Mouse (Mus musculus): ENCODE measurements around the gene Adig. TPM values are rescaled to one million over a fixed set of nuclear protein-coding genes. Genes with fewer than 3 reads are reported as not detected.

The Adig gene
- polyA plus RNA-seq, 1 experiment from 2014 or later = not detected

GRCm38 (mm10) chr2:158512528-158512927 lies 10.1 kb downstream of the Adig start, which contains the start of gene Arhgap40:
TSS of gene Arhgap40 (plus strand) at chr2:158512796.
- no peak for ATAC-seq (replicated peaks; ENCODE audit: insufficient number of reproducible peaks, insufficient read depth, low FRiP score, low read depth)
- 77% methylated on average over 10 of the region's 10 CpGs for WGBS

GRCm38 (mm10) chr2:158513821-158514336 lies 11.5 kb downstream of the Adig start:
- H3K9ac ChIP-seq = no peak overlapping the region
- ATAC-seq (replicated peaks; ENCODE audit: insufficient number of reproducible peaks, insufficient read depth, low FRiP score, low read depth) = no peak
- no peaks in the 10 kb centered on the region for H3K9me3 ChIP-seq (replicated peaks)
- no peak overlapping the region for H3K27ac ChIP-seq
- H3K4me3 ChIP-seq = no peak overlapping the region
- H3K4me1 ChIP-seq (replicated peaks) = peaks cover 10% of the 10 kb centered on the region; the same call in 1 of the 2 replicates
- no peak overlapping the region for H3K4me2 ChIP-seq
- H3K27me3 ChIP-seq = no peaks in the 10 kb centered on the region
- H3K36me3 ChIP-seq = no peaks in the 10 kb centered on the region
- WGBS = 80% methylated on average over 12 of the region's 12 CpGs

More at GRCm38 (mm10) chr2:158512528-158512927, 10.1 kb downstream of the Adig start, which contains the start of gene Arhgap40:
- Histone ChIP-seq H3K9me3 (replicated peaks) (no peaks in the 10 kb centered on the region), H3K4me1 (replicated peaks) (peaks cover 7% of the 10 kb centered on the region; the same call in 1 of the 2 replicates), H3K4me3 (no peak within 1 kb of the TSS), H3K9ac (no peak within 1 kb of the TSS), H3K36me3 (no peaks in the 10 kb centered on the region), H3K4me2 (no peak within 1 kb of the TSS), H3K27me3 (no peaks in the 10 kb centered on the region), H3K27ac (no peak within 1 kb of the TSS)

- Histone ChIP-seq H3K36me3 (no peaks in the 10 kb centered on the region), H3K27me3 (no peaks in the 10 kb centered on the region), H3K4me1 (replicated peaks) (peaks cover 11% of the 10 kb centered on the region), H3K9ac (no peak overlapping the region), H3K4me2 (no peak overlapping the region), H3K27ac (no peak overlapping the region), H3K4me3 (no peak overlapping the region), H3K9me3 (replicated peaks) (no peaks in the 10 kb centered on the region)
- 33% methylated on average over 6 of the region's 6 CpGs for WGBS
- ATAC-seq (replicated peaks; ENCODE audit: insufficient number of reproducible peaks, insufficient read depth, low FRiP score, low read depth) = no peak
These were observed 16.2 kb downstream of the Adig start for GRCm38 (mm10) chr2:158518583-158518982.

GRCm38 (mm10) chr2:158519071-158519470 lies 16.7 kb downstream of the Adig start:
- Histone ChIP-seq H3K9ac (no peak overlapping the region), H3K4me2 (no peak overlapping the region), H3K36me3 (no peaks in the 10 kb centered on the region), H3K4me1 (replicated peaks) (peaks cover 11% of the 10 kb centered on the region), H3K9me3 (replicated peaks) (no peaks in the 10 kb centered on the region), H3K4me3 (no peak overlapping the region), H3K27me3 (no peaks in the 10 kb centered on the region), H3K27ac (no peak overlapping the region)
- ATAC-seq (replicated peaks; ENCODE audit: insufficient number of reproducible peaks, insufficient read depth, low FRiP score, low read depth) = no peak
- 62% methylated on average over 11 of the region's 11 CpGs for WGBS

GRCm38 (mm10) chr2:158519800-158520199 lies 17.4 kb downstream of the Adig start:
- 72% methylated on average over 6 of the region's 6 CpGs for WGBS
- no peaks in the 10 kb centered on the region for H3K36me3 ChIP-seq
- ATAC-seq (replicated peaks; ENCODE audit: insufficient number of reproducible peaks, insufficient read depth, low FRiP score, low read depth) = no peak
- no peaks in the 10 kb centered on the region for H3K27me3 ChIP-seq
- H3K27ac ChIP-seq = no peak overlapping the region
- H3K9me3 ChIP-seq (replicated peaks) = no peaks in the 10 kb centered on the region
- H3K9ac ChIP-seq = no peak overlapping the region
- H3K4me2 ChIP-seq = no peak overlapping the region
- no peak overlapping the region for H3K4me3 ChIP-seq
- peaks cover 11% of the 10 kb centered on the region for H3K4me1 ChIP-seq (replicated peaks)

- peak; percentile 59 for ATAC-seq (replicated peaks; ENCODE audit: insufficient number of reproducible peaks, insufficient read depth, low FRiP score, low read depth)
- Histone ChIP-seq H3K27ac (no peak overlapping the region), H3K36me3 (no peaks in the 10 kb centered on the region), H3K9ac (no peak overlapping the region), H3K4me1 (replicated peaks) (peaks cover 11% of the 10 kb centered on the region), H3K9me3 (replicated peaks) (no peaks in the 10 kb centered on the region), H3K4me3 (no peak overlapping the region), H3K4me2 (no peak overlapping the region), H3K27me3 (no peaks in the 10 kb centered on the region)
- WGBS = 57% methylated on average over 8 of the region's 8 CpGs
These were observed 20.6 kb downstream of the Adig start for GRCm38 (mm10) chr2:158523060-158523459.

- H3K9me3 ChIP-seq (replicated peaks) = no peaks in the 10 kb centered on the region
- ATAC-seq (replicated peaks; ENCODE audit: insufficient number of reproducible peaks, insufficient read depth, low FRiP score, low read depth) = no peak
These were observed 21.9 kb downstream of the Adig start for GRCm38 (mm10) chr2:158524129-158524860.

GRCm38 (mm10) chr2:158534090-158534489 lies 31.7 kb downstream of the Adig start:
- WGBS = 2% methylated on average over 4 of the region's 4 CpGs
- Histone ChIP-seq H3K27me3 (peaks cover 4% of the 10 kb centered on the region), H3K9ac (no peak overlapping the region), H3K9me3 (replicated peaks) (no peaks in the 10 kb centered on the region), H3K4me1 (replicated peaks) (no peaks in the 10 kb centered on the region), H3K4me3 (no peak overlapping the region), H3K4me2 (no peak overlapping the region), H3K27ac (no peak overlapping the region), H3K36me3 (no peaks in the 10 kb centered on the region)
- ATAC-seq (replicated peaks; ENCODE audit: insufficient number of reproducible peaks, insufficient read depth, low FRiP score, low read depth) = no peak

More at GRCm38 (mm10) chr2:158524129-158524860, 21.9 kb downstream of the Adig start:
- no peak overlapping the region for H3K4me3 ChIP-seq
- H3K9ac ChIP-seq = no peak overlapping the region
- peaks cover 6% of the 10 kb centered on the region for H3K4me1 ChIP-seq (replicated peaks)
- H3K36me3 ChIP-seq = no peaks in the 10 kb centered on the region
- no peaks in the 10 kb centered on the region for H3K27me3 ChIP-seq
- H3K27ac ChIP-seq = no peak overlapping the region
- H3K4me2 ChIP-seq = no peak overlapping the region
- 70% methylated on average over 16 of the region's 16 CpGs for WGBS

GRCm38 (mm10) chr2:158534559-158534958 lies 32.1 kb downstream of the Adig start:
- Histone ChIP-seq H3K9me3 (replicated peaks) (no peaks in the 10 kb centered on the region), H3K36me3 (no peaks in the 10 kb centered on the region), H3K4me3 (no peak overlapping the region), H3K27me3 (peaks cover 8% of the 10 kb centered on the region), H3K9ac (no peak overlapping the region), H3K27ac (no peak overlapping the region), H3K4me2 (no peak overlapping the region), H3K4me1 (replicated peaks) (no peaks in the 10 kb centered on the region)
- no peak for ATAC-seq (replicated peaks; ENCODE audit: insufficient number of reproducible peaks, insufficient read depth, low FRiP score, low read depth)
- 65% methylated on average over 8 of the region's 8 CpGs for WGBS

- H3K9ac ChIP-seq = no peak overlapping the region
- no peak overlapping the region for H3K27ac ChIP-seq
- H3K4me1 ChIP-seq (replicated peaks) = no peaks in the 10 kb centered on the region
- no peak overlapping the region for H3K4me3 ChIP-seq
- 46% methylated on average over 24 of the region's 24 CpGs for WGBS
- no peaks in the 10 kb centered on the region for H3K36me3 ChIP-seq
- peak overlapping the region; percentile 41 for H3K4me2 ChIP-seq
- H3K9me3 ChIP-seq (replicated peaks) = no peaks in the 10 kb centered on the region
- H3K27me3 ChIP-seq = peaks cover 17% of the 10 kb centered on the region
- no peak for ATAC-seq (replicated peaks; ENCODE audit: insufficient number of reproducible peaks, insufficient read depth, low FRiP score, low read depth)
These were observed 37.3 kb downstream of the Adig start for GRCm38 (mm10) chr2:158539433-158540305.

GRCm38 (mm10) chr2:158541286-158541685 lies 38.9 kb downstream of the Adig start:
- no peak overlapping the region for H3K4me2 ChIP-seq
- H3K27ac ChIP-seq = no peak overlapping the region
- no peak overlapping the region for H3K4me3 ChIP-seq
- WGBS = 47% methylated on average over 4 of the region's 4 CpGs
- no peaks in the 10 kb centered on the region for H3K4me1 ChIP-seq (replicated peaks)
- H3K27me3 ChIP-seq = peaks cover 17% of the 10 kb centered on the region
- H3K9ac ChIP-seq = no peak overlapping the region
- H3K9me3 ChIP-seq (replicated peaks) = no peaks in the 10 kb centered on the region
- H3K36me3 ChIP-seq = no peaks in the 10 kb centered on the region
- ATAC-seq (replicated peaks; ENCODE audit: insufficient number of reproducible peaks, insufficient read depth, low FRiP score, low read depth) = no peak

Data from heart, embryonic 15.5 days (tissue).